16 mouse cellular contexts compared by ENCODE assay signal in genomic region chr12:100501261-100501660, GRCm38 (mm10). TPM values are rescaled to one million over a fixed set of nuclear protein-coding genes. Genes with fewer than 3 reads are reported as not detected.
A peak's percentile ranks its signal among the peaks of the same experiment; 100 is the strongest.
DNase-seq lines count a peak whose midpoint lies in the region; ATAC-seq and TF ChIP-seq lines count a peak whose summit lies in the region.
"Had no signal": no experiment of that assay in that cellular context is flagged by ENCODE, and none has a peak within 500 bp of the region (broad histone marks: within the 10 kb centered on the region; RNA-seq: fewer than 3 reads in every experiment).

No protein-coding gene starts in this region.

- no peaks in the 10 kb centered on the region for H3K9me3 ChIP-seq in heart, embryonic 16.5 days (replicated peaks; ENCODE audit: control insufficient read depth, low read length)
- H3K9me3 ChIP-seq in forebrain, embryonic 10.5 days = no peaks in the 10 kb centered on the region
- H3K9me3 ChIP-seq: embryonic facial prominence, embryonic 15.5 days; forebrain, embryonic 15.5 days; kidney, embryonic 15.5 days had no signal

- H3K36me3 ChIP-seq in heart, embryonic 16.5 days (ENCODE audit: control insufficient read depth, insufficient read depth) = peaks cover 22% of the 10 kb centered on the region
- H3K36me3 ChIP-seq in heart, adult 2 months (ENCODE audit: control insufficient read depth, insufficient read depth, low read length) = peaks cover 5% of the 10 kb centered on the region; the same call in 1 of the 2 replicates
- H3K36me3 ChIP-seq in forebrain, embryonic 10.5 days (replicated peaks) = peaks cover 39% of the 10 kb centered on the region

- 0 out of 2 replicates have a peak, but pooled peaks have one; percentile 25 for ATAC-seq in heart, embryonic 16.5 days (replicated peaks; ENCODE audit: extremely low read depth, insufficient read depth, low FRiP score)
- ATAC-seq: forebrain, embryonic 15.5 days; hindbrain, embryonic 16.5 days had no signal

- no peak overlapping the region for H3K4me3 ChIP-seq in heart, embryonic 16.5 days (ENCODE audit: low read length)
- no peak overlapping the region for H3K4me3 ChIP-seq in heart, adult 2 months
- H3K4me3 ChIP-seq in forebrain, embryonic 10.5 days = no peak overlapping the region
- H3K4me3 ChIP-seq: embryonic facial prominence, embryonic 15.5 days; forebrain, embryonic 15.5 days; kidney, embryonic 15.5 days had no signal

- peaks cover 4% of the 10 kb centered on the region for H3K79me2 ChIP-seq in heart, adult 2 months (replicated peaks; ENCODE audit: control insufficient read depth, insufficient read depth, low read length)

- intact Hi-C loops in heart, adult 2 months (cut with DNase I) = no loop called here

- 60% methylated on average over 4 of the region's 4 CpGs for WGBS in heart, embryonic 16.5 days
- WGBS in heart, adult 2 months = 46% methylated on average over 4 of the region's 4 CpGs
- 85% methylated on average over 4 of the region's 4 CpGs for WGBS in forebrain, embryonic 10.5 days

- no peak overlapping the region for H3K27ac ChIP-seq in heart, embryonic 16.5 days (ENCODE audit: low read length)
- no peak overlapping the region for H3K27ac ChIP-seq in heart, adult 2 months
- no peak overlapping the region for H3K27ac ChIP-seq in forebrain, embryonic 10.5 days
- H3K27ac ChIP-seq: embryonic facial prominence, embryonic 15.5 days; forebrain, embryonic 15.5 days; kidney, embryonic 15.5 days; stomach, postnatal 0 days had no signal

- no peak overlapping the region for H3K4me2 ChIP-seq in heart, embryonic 16.5 days (ENCODE audit: low read depth, low read length)
- H3K4me2 ChIP-seq: embryonic facial prominence, embryonic 15.5 days; forebrain, embryonic 15.5 days; kidney, embryonic 15.5 days had no signal

- H3K9ac ChIP-seq in heart, embryonic 16.5 days (ENCODE audit: low read length) = no peak overlapping the region
- no peak overlapping the region for H3K9ac ChIP-seq in heart, adult 2 months (ENCODE audit: low read depth, low read length)
- H3K9ac ChIP-seq: embryonic facial prominence, embryonic 15.5 days; forebrain, embryonic 15.5 days; kidney, embryonic 15.5 days had no signal

- TF ChIP-seq POLR2A in heart, adult 2 months (IDR thresholded peaks at IDR 0.05; ENCODE audit: insufficient read depth, low read depth, low read length) = no peak

- peaks cover 16% of the 10 kb centered on the region for H3K4me1 ChIP-seq in heart, embryonic 16.5 days (ENCODE audit: control insufficient read depth, insufficient read depth, low read length)
- H3K4me1 ChIP-seq in heart, adult 2 months (ENCODE audit: control insufficient read depth, insufficient read depth, low read length) = peaks cover 16% of the 10 kb centered on the region
- peaks cover 19% of the 10 kb centered on the region for H3K4me1 ChIP-seq in forebrain, embryonic 10.5 days
- H3K4me1 ChIP-seq: forebrain, embryonic 15.5 days had no signal

- no peaks in the 10 kb centered on the region for H3K27me3 ChIP-seq in heart, embryonic 16.5 days (ENCODE audit: control insufficient read depth, insufficient read depth, low read length)
- H3K27me3 ChIP-seq in heart, adult 2 months (ENCODE audit: control insufficient read depth, insufficient read depth, low read length) = no peaks in the 10 kb centered on the region
- no peaks in the 10 kb centered on the region for H3K27me3 ChIP-seq in forebrain, embryonic 10.5 days (ENCODE audit: poor library complexity, severe bottlenecking)
- H3K27me3 ChIP-seq: embryonic facial prominence, embryonic 15.5 days; forebrain, embryonic 15.5 days; kidney, embryonic 15.5 days had no signal

- no peak for DNase-seq in heart, adult 2 months
- DNase-seq in CD4-positive helper T cell, adult 2 months (ENCODE audit: low read depth, low spot score) = peak; percentile 79
- DNase-seq in induced T-regulatory cell, adult 2 months (ENCODE audit: low read depth) = peak; percentile 54
- peak; percentile 53 to 68 for DNase-seq in thymus, adult 18-20 months
- DNase-seq in left cerebral cortex, adult 18-20 months (ENCODE audit: low spot score in 2 of 2) = no peak
- DNase-seq in urinary bladder, adult 2 months (ENCODE audit: low spot score) = no peak
- no peak for DNase-seq in forebrain, embryonic 10.5 days (ENCODE audit: extremely low spot score, low spot score)
- DNase-seq: gastrocnemius, postnatal 25 days; lung, adult 2 months; right cerebral cortex, postnatal 25 days had no signal

- TF ChIP-seq EP300 in heart, adult 2 months (IDR thresholded peaks at IDR 0.05; ENCODE audit: insufficient read depth, low read depth, low read length) = no peak

- TF ChIP-seq CTCF in heart, adult 2 months (IDR thresholded peaks at IDR 0.05) = no peak

RNA-seq across cellular contexts. Expression of gene Ttc7b, which starts 19.4 kb away (rescaled TPM):
- 6.7 and 7.3 TPM in 2 replicates for polyA plus RNA-seq in heart, embryonic 16.5 days (2015; fragmentation: Nextera tagmentation; extraction: Ambion mirVana)
- 10 to 100 TPM; 71.6 to 82.0 TPM for total RNA-seq in heart, adult 2 months (2021)
- 84.4 and 113 TPM in 2 replicates for polyA plus RNA-seq in heart, adult 2 months (2012; rRNA removed)
- total RNA-seq in left cerebral cortex, adult 18-20 months (2021) = 100 to 1,000 TPM; 220 to 240 TPM
- 26.9 and 28.9 TPM in 2 replicates for polyA plus RNA-seq in urinary bladder, adult 2 months (2012; rRNA removed)
- polyA plus RNA-seq in forebrain, embryonic 10.5 days (2016; fragmentation: Nextera tagmentation; extraction: Ambion mirVana) = 4.6 and 5.5 TPM in 2 replicates

Comparison
In these comparisons a context has a peak if more than half of its experiments do, and no peak if none do; other contexts are left out.
1. DNase-seq: peak in CD4-positive helper T cell, adult 2 months (single experiment), induced T-regulatory cell, adult 2 months (single experiment) and thymus, adult 18-20 months (2 of 2); none in heart, adult 2 months (0 of 2), left cerebral cortex, adult 18-20 months (0 of 2), urinary bladder, adult 2 months (single experiment) and forebrain, embryonic 10.5 days (single experiment).